Mouse (Mus musculus) liver, adult 2 months (tissue): ENCODE measurements at regions not wholly inside any gene's neighbourhood (a gene's known extent, or its start where the extent isn't known, plus 50 kb on each side); places are given as distances from the start of the nearest gene placed in this dataset.
A peak's percentile ranks its signal among the peaks of the same experiment; 100 is the strongest.

Experiments used
- DNase-seq: peaks from one replicate; pipeline ENCODE4 v3.0.0-alpha.2; 2011; ENCODE audit warnings: low read depth, low spot score; ENCODE audit errors: extremely low read depth
- H3K27ac ChIP-seq: fragments of 200-500 bp; replicated peaks from 2 replicates; pipeline ENCODE4 v1.5.1; 2012; ENCODE audit warnings: low read depth, mild to moderate bottlenecking, control low read depth, inconsistent platforms, low read length; ENCODE audit not compliant: insufficient read depth
- H3K27me3 ChIP-seq: fragments of 200-500 bp; 2 replicates; pipeline ENCODE4 v1.6.1; 2012; ENCODE audit warnings: mild to moderate bottlenecking, moderate library complexity, low read length, inconsistent platforms; ENCODE audit not compliant: control insufficient read depth, insufficient read depth
- H3K36me3 ChIP-seq: fragments of 200-500 bp; 2 replicates; pipeline ENCODE4 v1.6.1; 2012; ENCODE audit warnings: low read length, inconsistent platforms; ENCODE audit not compliant: control insufficient read depth, insufficient read depth
- H3K4me1 ChIP-seq: fragments of 200-500 bp; 2 replicates; pipeline ENCODE4 v1.6.1; 2011; ENCODE audit warnings: low read length; ENCODE audit not compliant: control insufficient read depth, insufficient read depth
- H3K4me3 ChIP-seq: fragments of 200-500 bp; 2 replicates; pipeline ENCODE4 v1.5.1; 2011; ENCODE audit warnings: low read depth, mild to moderate bottlenecking, control low read depth, low read length, moderate library complexity; ENCODE audit not compliant: insufficient read depth
- H3K79me2 ChIP-seq: fragments of 200-500 bp; 2 replicates; pipeline ENCODE4 v1.6.1; 2012; ENCODE audit warnings: inconsistent platforms, mild to moderate bottlenecking, low read length, moderate library complexity; ENCODE audit not compliant: control insufficient read depth, insufficient read depth
- H3K9ac ChIP-seq: fragments of 200-500 bp; 2 replicates; pipeline ENCODE4 v1.6.1; 2012; ENCODE audit warnings: low read depth, mild to moderate bottlenecking, control low read depth, inconsistent platforms, low read length
- CTCF ChIP-seq: fragments of 200-500 bp; IDR thresholded peaks from 2 replicates; pipeline ENCODE4 v1.5.1; 2011; ENCODE audit warnings: low read depth, low read length, control low read depth
- POLR2A ChIP-seq: fragments of 200-500 bp; IDR thresholded peaks from 2 replicates; pipeline ENCODE4 v1.6.1; 2011; ENCODE audit warnings: low read length, control low read depth; ENCODE audit not compliant: insufficient read depth; ENCODE audit errors: extremely low read depth
- WGBS: fragments of 180-500 bp; shearing (Covaris S2); methylation state at CpG from one replicate; pipeline ENCODE4 v1.1.7; 2018; 5-methylcytosine and 5-hydroxymethylcytosine counted together

DNA sequence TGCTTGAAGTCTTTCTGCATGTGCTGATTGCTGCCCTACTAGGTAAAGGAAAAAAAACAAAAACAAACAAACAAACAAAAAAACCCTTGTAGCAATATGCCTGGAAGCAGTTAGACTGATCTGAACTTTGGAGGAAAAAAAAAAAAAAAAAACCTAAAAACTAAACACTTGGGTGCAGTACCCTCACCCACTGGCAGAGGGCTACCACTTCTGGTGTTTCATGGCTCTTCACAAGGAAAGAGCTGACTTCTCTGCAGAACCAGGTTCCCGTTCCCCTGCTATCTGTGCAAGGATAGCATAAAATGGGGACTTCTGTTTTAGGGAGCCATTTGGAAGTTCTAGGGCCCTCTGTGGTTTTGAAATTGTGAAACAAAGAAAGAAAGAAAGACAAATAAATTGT is 52.2 kb upstream of the Otud4 start:
- Histone ChIP-seq H3K9ac (no peak overlapping the region), H3K27me3 (no peaks in the 10 kb centered on the region), H3K79me2 (no peaks in the 10 kb centered on the region), H3K27ac (no peak overlapping the region), H3K36me3 (no peaks in the 10 kb centered on the region), H3K4me3 (no peak overlapping the region), H3K4me1 (no peaks in the 10 kb centered on the region)
- DNase-seq: peak; percentile 53
- WGBS: 0% methylated on average over 1 of the region's 1 CpGs
- no peak for TF ChIP-seq POLR2A
- peak; percentile 48; the same call in 1 of the 2 replicates for TF ChIP-seq CTCF

DNA sequence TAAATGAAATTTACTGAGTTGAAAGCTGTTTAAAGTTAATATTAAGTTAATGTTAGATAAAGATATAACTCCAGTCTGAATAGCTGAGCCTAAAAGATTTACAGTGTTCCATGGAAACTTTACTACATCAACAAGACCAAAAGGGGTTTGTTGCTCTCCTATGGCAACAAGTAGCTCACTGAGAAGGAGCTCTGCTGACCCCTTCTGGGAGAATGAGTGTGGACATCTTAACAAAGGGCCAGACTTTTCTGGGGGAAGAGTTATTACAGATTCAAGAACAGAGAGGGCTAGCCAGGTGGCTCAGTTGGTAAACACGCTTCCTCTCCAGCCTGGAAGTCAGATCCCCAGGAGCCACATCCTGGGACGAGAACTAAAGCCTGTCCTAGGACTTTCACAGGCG is 54.5 kb upstream of the Otud4 start:
- Histone ChIP-seq H3K4me1 (no peaks in the 10 kb centered on the region), H3K36me3 (no peaks in the 10 kb centered on the region), H3K4me3 (no peak overlapping the region), H3K9ac (no peak overlapping the region), H3K79me2 (no peaks in the 10 kb centered on the region), H3K27ac (no peak overlapping the region), H3K27me3 (no peaks in the 10 kb centered on the region)
- peak; percentile 26 for DNase-seq
- TF ChIP-seq CTCF: peak; percentile 18; the same call in 1 of the 2 replicates
- TF ChIP-seq POLR2A: no peak
- 61% methylated on average over 3 of the region's 3 CpGs for WGBS

DNA sequence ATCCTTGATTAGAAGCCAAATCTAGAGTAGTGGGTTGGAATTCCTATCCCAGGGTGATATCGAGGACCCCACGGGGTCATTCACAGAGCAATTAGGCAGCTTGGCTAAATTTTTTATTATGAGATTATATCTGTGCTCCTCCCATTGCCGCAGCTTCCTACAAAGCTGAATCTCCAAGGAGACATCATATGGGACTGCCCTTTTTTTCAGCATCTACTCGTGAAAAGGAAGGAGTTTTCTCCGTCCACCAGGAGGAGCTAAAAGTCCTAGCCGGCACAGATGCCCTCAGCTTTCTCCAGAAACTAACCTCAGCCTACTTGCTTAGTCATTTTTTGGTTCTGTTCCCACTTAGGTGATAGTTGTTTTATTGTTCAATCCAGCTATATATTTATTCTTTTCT is 56.1 kb upstream of the Otud4 start:
- Histone ChIP-seq H3K36me3 (no peaks in the 10 kb centered on the region), H3K79me2 (no peaks in the 10 kb centered on the region), H3K27ac (no peak overlapping the region), H3K4me3 (no peak overlapping the region), H3K9ac (no peak overlapping the region), H3K4me1 (no peaks in the 10 kb centered on the region), H3K27me3 (no peaks in the 10 kb centered on the region)
- peak; percentile 16 for DNase-seq
- TF ChIP-seq POLR2A: no peak
- TF ChIP-seq CTCF: peak; percentile 31; the same call in 1 of the 2 replicates
- WGBS: 31% methylated on average over 6 of the region's 6 CpGs

DNA sequence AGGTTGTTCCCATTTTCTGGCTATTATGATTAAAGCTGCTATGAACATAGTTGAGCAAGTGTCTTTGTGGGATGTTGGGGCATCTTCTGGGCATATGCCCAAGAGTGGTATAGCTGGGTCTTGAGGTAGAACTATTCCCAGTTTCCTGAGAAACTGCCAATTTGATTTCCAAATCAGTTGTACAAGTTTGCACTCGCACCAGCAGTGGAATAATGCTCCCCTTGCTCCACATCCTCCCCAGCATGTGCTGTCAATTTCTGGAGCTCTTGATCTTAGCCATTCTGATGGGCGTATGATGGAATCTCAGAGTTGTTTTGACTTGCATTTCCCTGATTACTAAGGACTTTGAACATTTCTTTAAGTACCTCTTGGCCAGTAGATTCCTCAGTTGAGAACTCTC is 57.2 kb upstream of the Otud4 start:
- no peak overlapping the region for H3K9ac ChIP-seq

DNA sequence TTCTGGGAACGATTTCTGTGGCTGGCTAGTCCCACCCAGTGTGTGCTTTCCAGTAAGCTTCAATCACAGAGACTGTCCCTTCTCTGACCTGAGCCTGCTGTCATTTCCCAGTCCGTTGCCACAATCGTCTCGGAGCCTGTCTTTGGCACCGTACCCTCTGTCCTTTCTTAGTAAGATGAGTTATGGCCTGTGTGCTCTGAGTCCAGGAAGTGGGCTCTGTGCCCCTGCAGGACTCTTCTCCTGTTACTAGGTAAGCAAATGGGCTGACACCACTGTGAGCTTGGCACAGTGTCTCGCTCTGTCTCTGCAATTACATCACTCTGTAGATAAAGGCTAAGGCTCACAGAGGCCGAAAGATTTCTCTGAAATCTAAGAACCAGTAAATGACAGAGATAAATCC is 63.3 kb upstream of the Otud4 start:
- H3K79me2 ChIP-seq: no peaks in the 10 kb centered on the region
- H3K4me1 ChIP-seq: no peaks in the 10 kb centered on the region
- TF ChIP-seq POLR2A (no peak), CTCF (no peak)
- H3K36me3 ChIP-seq: no peaks in the 10 kb centered on the region
- WGBS: 74% methylated on average over 7 of the region's 7 CpGs
- no peak overlapping the region for H3K4me3 ChIP-seq
- no peak overlapping the region for H3K9ac ChIP-seq
- DNase-seq: no peak
- H3K27me3 ChIP-seq: no peaks in the 10 kb centered on the region
- no peak overlapping the region for H3K27ac ChIP-seq

More for the DNA sequence above, 57.2 kb upstream of the Otud4 start:
- Histone ChIP-seq H3K36me3 (no peaks in the 10 kb centered on the region), H3K27me3 (no peaks in the 10 kb centered on the region), H3K4me1 (no peaks in the 10 kb centered on the region), H3K79me2 (no peaks in the 10 kb centered on the region), H3K27ac (no peak overlapping the region), H3K4me3 (no peak overlapping the region)
- DNase-seq: no peak
- no peak for TF ChIP-seq POLR2A
- TF ChIP-seq CTCF: no peak
- WGBS: 83% methylated on average over 2 of the region's 2 CpGs

DNA sequence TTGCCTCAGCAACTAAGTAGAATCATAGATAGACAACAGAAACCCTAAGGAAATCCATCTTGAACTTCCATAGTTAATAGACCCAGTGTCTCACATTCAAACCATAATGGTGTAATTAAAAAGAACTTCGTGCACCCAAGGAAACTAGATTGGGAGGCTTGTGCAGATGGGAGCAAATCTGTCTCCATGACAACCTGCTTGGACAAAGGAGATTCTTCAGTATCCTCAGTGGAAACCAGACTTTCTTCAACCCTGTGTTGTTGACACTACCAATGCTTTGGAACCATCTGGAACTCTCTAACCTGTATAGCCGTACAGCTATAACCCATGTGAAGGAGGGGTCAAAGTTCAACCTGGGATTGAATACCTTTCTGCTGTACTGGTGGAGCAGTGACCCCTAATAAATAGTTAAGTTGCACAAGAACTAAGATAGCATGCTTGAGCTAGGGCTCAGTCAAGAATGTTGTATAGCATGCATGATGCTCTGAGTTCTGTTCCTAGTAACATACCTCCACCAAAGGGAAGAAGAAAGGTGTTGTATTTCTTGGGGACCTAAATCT is 64.2 kb upstream of the Otud4 start:
- H3K27ac ChIP-seq: no peak overlapping the region
- no peaks in the 10 kb centered on the region for H3K36me3 ChIP-seq
- H3K4me3 ChIP-seq: no peak overlapping the region
- H3K79me2 ChIP-seq: no peaks in the 10 kb centered on the region
- no peaks in the 10 kb centered on the region for H3K4me1 ChIP-seq
- no peak overlapping the region for H3K9ac ChIP-seq
- 71% methylated on average over 2 of the region's 2 CpGs for WGBS
- no peak for DNase-seq
- no peaks in the 10 kb centered on the region for H3K27me3 ChIP-seq
- TF ChIP-seq CTCF (no peak), POLR2A (no peak)
